Mouse (Mus musculus) erythroid progenitor cell, adult 5-6 weeks (primary cell): ENCODE data around the gene Adgrg3. TPM values are rescaled to one million over a fixed set of nuclear protein-coding genes. Genes with fewer than 3 reads are reported as not detected.

Experiments used
- ATAC-seq: replicated peaks from 2 replicates; pipeline ENCODE4 v1.8.0; 2016; ENCODE audit warnings: moderate number of reproducible peaks, mild to moderate bottlenecking, moderate TSS enrichment, inconsistent platforms; ENCODE audit not compliant: poor library complexity, low FRiP score, severe bottlenecking
- total RNA-seq, 2 experiments: library from RNA; stranded (forward) in 1 of 2; stranded (reverse) in 1 of 2; fragments of 150-400 nt in 1 of 2; fragments of 186-747, 209-891 nt in 1 of 2; gene quantifications; 2 replicates each; pipeline versions ENCODE4 v1.2.3 to v1.2.4; 2015 to 2017; ENCODE audit warnings: low replicate concordance in 2 of 2

Gene Adgrg3
- total RNA-seq, 2 experiments from 2014 or later = 3.5 to 12.2 TPM

DNA sequence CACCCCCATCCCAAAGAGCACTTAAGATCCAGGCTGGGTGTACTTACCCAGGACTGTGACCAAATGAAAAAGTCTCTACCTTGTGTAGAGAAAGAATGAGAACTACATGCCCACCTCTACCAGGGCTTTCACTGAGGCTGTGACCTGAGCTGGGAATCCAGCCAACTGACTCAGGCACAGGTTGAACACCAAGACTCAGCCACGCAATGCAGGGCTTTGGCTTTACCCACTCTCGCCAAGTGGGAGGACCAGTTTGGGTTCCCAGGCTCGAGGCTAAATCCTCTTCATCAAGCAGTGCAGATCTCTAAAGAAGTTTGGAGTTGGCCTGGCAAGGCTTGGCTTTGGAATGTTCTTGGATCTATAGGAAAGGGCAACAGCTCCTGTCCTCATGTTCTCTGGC lies 58.0 kb downstream of the Adgrg3 start:
- ATAC-seq = no peak

DNA sequence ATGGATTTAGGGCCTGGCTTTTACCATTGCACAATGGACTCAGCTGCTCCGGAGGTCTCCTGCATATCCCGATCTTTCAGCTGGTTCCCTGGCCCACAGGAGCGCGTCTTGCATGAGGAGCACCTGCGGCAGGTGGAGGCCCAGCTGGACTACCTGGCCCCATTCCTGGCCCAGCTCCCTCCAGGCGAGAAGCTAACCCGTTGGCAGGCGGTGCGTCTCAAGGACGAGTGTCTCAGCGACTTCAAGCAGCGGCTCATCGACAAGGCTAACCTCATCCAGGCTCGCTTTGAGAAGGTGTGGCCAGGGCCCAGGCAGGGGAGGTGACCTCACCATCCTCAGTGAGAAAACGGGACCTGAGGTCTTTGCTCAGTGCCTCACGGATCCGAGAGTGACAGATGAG lies 58.7 kb downstream of the Adgrg3 start:
- ATAC-seq = no peak

DNA sequence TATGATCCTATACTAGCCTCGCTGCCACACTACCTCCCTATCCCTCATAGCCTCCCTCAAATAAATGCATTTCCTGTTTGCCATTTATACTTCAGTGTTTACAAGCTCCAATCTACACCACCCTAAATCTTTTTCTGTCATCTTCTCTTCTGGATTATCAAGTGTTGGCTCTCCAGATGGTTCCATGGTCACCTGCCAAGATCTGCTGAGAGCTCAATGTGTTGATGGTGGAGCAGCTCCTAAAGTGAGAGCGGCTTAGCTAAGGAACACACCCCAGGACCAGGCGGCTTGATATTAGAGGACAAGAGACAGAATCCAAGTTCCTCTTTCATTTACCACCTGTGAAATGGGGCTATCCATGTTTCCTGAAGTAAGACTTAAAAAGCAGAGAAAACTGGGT lies 60.6 kb downstream of the Adgrg3 start:
- no peak for ATAC-seq

DNA sequence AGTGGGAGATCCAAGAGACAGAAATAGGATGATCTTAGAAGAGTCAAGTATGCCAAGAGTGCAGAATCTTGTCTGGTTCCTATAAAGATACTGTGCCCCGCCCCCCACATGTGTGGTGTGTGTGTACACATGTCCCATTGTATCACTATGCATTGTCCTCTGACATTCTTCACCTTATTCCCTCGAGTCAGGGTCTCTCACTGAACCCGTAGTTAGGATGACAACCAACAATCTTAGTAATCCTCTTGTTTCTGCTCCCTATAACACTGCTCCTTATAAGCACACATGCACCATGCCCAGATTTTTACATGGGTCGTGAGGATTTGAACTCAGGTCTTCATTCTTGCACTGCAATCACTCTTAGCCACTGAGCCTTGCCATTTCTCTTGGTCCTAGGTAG lies 61.8 kb downstream of the Adgrg3 start:
- ATAC-seq = no peak

DNA sequence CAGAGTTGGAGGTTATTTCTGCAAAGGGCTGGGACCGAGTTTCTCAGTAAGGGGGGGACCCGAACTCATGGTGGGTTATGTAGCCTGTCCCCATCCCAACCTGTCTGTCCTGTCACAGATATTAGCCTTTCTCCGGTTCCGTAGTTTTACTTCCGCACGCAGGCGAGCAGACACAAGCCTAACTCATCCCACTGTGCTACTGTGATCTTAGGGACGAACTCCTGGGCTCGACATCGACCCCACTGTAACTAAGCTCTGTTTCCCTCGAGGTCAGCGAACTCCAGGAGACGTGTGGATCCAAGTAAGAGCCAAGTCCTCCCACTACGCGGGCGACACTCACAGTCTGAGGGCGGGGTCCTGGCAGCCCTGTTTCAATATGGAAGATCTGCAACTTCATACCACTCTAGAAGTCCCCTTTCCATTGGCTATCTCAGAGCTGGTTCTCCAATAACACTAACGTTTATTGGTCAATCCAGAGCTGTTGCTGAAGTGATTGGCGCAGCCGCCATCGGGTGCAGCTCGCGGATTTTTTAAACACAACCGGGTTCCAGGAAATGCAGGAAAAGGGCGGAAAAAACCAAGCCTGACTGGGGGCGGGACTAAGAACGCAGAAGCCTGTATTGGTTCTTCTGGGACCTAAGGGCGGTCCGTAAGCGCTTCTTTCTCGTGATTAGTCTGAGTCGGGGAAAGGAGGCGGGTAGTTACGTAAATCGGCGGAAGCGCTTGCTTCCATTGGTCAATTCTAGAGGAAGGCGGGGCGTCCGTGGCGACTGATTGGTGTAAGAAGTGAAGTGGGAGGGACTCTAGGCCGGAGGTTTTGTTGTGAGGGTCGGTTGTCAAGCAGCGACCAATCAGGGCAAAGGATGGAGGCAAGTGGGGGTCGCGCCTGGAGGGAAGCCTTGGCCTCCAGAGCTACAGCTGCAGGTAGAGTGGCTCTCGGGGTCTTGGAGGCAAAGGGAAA lies 63.2 kb downstream of the Adgrg3 start, which contains the start of gene Katnb1:
Gene Katnb1 (plus strand): TSS at position 806 of the 961 bp plus-strand sequence.
- peak; percentile 87 for ATAC-seq

DNA sequence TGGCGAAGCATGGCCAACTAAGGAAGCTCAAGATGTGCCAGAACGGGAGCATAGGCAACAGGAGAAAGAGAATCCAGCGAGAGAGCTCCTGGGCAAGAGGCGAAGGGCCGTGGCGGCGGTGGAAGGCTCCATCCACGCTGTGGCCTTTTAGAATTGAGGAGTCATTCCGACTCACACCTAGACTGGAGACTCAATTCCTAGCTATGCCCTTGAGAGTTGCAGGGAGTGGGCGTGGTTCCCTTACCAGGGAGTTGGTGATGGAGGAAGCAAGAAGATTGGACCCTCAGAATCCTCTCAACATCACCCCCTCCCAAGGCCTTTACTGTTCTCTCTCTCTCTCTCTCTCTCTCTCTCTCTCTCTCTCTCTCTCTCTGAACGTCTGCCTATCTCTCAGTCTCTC lies 64.2 kb downstream of the Adgrg3 start:
- peak; percentile 31 for ATAC-seq

DNA sequence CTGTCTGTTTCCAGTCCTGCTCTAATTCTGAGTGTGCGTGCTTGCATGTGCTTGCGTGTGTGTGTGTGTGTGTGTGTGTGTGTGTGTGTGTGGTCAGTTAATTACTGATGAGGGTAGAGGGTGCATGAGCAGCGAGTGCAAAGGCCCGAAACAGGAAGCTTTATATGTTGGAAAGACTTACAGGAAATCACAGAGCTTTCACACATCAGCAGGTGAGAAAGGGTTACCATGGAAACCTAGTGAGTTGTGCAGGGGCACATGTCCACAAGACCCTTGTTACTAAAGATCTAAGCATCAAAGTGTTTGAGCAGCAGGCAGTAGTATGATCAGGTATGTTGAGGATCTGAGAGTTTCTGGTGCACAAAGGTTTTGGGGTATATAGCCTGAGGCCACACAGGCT lies 66.8 kb downstream of the Adgrg3 start:
- no peak for ATAC-seq

DNA sequence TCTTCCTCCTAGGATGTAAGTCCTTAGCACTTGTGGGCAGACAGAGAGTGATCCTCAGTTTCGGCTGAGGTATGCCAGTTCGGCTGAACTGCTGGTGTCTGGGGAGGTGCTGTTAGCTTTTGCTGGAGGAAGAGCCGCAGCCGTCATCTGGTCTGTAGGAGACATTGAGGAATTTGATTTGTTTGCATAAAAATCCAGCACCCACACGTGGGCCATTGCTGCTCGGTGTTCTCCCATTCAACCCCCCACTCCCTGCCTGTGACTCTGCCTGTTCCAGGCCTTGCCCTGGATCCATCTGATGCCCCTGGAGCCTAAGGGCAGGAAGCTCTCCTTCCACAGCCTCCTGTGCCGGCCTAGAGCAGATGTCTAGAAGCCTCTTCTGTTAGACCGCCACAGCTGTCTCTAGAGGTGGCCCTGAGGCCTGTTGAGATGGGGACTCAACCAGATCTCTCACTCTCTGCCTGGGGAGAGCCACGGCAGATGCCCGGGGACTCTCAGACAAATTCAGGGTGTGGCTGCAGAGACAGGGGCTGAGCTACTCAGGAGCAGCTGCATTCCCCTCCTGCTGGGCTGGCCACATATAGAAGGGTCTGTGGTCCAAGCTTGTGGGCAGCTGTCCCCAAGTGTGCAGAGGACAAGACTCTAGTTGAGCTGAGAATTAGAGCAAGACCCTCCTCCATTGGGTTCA lies 67.4 kb downstream of the Adgrg3 start:
- no peak for ATAC-seq

DNA sequence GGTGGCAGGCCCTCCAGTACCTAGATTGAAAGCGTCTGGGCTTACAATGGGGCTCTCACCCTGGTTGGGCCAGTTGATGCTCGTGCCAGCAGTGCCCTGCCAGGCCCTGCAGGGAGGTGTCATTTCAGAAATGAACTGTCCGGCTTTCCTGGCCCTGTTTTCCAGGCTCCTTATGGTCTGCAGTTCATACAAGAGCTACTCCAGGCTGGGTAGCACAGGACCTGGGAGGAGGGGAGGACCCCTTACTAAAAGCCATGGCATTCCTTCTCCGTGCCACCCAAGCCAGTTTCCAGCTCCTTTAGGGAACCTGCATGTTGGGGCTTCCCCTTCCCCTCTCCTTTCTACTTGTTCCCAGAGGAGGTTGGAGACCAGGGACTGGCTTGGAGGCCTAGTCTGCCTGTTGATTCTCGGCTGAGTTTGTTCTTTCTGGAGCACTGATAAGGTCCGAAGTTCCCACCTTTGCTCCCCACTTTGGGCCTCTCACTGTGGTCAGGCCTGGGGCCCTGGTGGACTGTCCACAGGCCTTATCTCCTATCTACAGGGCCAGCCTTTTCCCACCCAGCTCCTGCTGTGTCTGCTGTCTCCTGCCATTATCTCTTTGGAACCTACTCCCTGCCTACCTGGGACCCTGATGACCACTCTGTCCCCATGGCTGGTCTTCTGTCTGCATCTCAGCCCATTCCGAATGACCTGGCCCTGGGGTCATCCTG lies 68.1 kb downstream of the Adgrg3 start:
- ATAC-seq = no peak

DNA sequence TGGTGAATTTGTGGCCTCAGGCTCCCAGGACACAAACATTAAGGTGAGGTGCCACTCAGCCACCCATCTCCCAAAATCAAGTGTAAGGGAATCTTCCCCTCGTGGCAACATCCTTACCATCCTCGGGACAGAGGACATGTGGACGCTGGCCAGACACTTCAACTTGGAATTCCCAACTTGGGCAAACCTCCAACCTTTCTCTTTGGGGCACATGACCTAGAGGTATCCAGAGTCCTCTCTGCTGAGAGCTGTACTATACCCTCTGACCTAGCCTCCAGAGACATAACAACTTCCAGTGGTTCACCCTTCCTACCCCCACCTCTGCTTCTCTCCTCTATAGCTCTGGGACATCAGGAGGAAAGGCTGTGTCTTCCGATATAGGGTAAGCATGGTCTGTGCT lies 76.1 kb downstream of the Adgrg3 start:
- no peak for ATAC-seq

Other genes with a start within 250 kb of the Adgrg3 start
- 7.5 TPM in 1 of 2 replicates, not detected in the other for gene Cx3cl1, start 245.7 kb upstream of the Adgrg3 start, total RNA-seq (2015; ENCODE audit: low replicate concordance)
- gene Cx3cl1, start 245.7 kb upstream of the Adgrg3 start, total RNA-seq (2017; ENCODE audit: low replicate concordance) = 0.13 and 0.38 TPM in 2 replicates
- gene Ccl17, start 207.2 kb upstream of the Adgrg3 start, total RNA-seq (2015; ENCODE audit: low replicate concordance) = not detected in 2 replicates
- not detected in 2 replicates for gene Ccl17, start 207.2 kb upstream of the Adgrg3 start, total RNA-seq (2017; ENCODE audit: low replicate concordance)
- gene Coq9, start 179.4 kb upstream of the Adgrg3 start, total RNA-seq (2015; ENCODE audit: low replicate concordance) = 27.8 and 34.8 TPM in 2 replicates
- gene Coq9, start 179.4 kb upstream of the Adgrg3 start, total RNA-seq (2017; ENCODE audit: low replicate concordance) = 42.1 and 47.1 TPM in 2 replicates
- gene Ciapin1, start 179.3 kb upstream of the Adgrg3 start, total RNA-seq (2015; ENCODE audit: low replicate concordance) = 27.4 and 66.7 TPM in 2 replicates
- gene Ciapin1, start 179.3 kb upstream of the Adgrg3 start, total RNA-seq (2017; ENCODE audit: low replicate concordance) = 36.8 and 46.6 TPM in 2 replicates
- gene Polr2c, start 160.2 kb upstream of the Adgrg3 start, total RNA-seq (2015; ENCODE audit: low replicate concordance) = 34.0 and 42.2 TPM in 2 replicates
- gene Polr2c, start 160.2 kb upstream of the Adgrg3 start, total RNA-seq (2017; ENCODE audit: low replicate concordance) = 17.5 and 40.3 TPM in 2 replicates
- 12.2 and 13.0 TPM in 2 replicates for gene Dok4, start 141.4 kb upstream of the Adgrg3 start, total RNA-seq (2015; ENCODE audit: low replicate concordance)
- 11.0 and 12.8 TPM in 2 replicates for gene Dok4, start 141.4 kb upstream of the Adgrg3 start, total RNA-seq (2017; ENCODE audit: low replicate concordance)
- gene Ccdc102a, start 99.6 kb upstream of the Adgrg3 start, total RNA-seq (2015; ENCODE audit: low replicate concordance) = not detected in 2 replicates
- 0.15 and 0.51 TPM in 2 replicates for gene Ccdc102a, start 99.6 kb upstream of the Adgrg3 start, total RNA-seq (2017; ENCODE audit: low replicate concordance)
- gene Adgrg5, start 94.0 kb upstream of the Adgrg3 start, total RNA-seq (2015; ENCODE audit: low replicate concordance) = not detected in 2 replicates
- 0.39 TPM in 1 of 2 replicates, not detected in the other for gene Adgrg5, start 94.0 kb upstream of the Adgrg3 start, total RNA-seq (2017; ENCODE audit: low replicate concordance)
- gene Adgrg1, start 42.9 kb upstream of the Adgrg3 start, total RNA-seq (2015; ENCODE audit: low replicate concordance) = 29.3 and 55.9 TPM in 2 replicates
- gene Adgrg1, start 42.9 kb upstream of the Adgrg3 start, total RNA-seq (2017; ENCODE audit: low replicate concordance) = 12.4 and 14.4 TPM in 2 replicates
- not detected in 2 replicates for gene Drc7, start 37.4 kb downstream of the Adgrg3 start, total RNA-seq (2015; ENCODE audit: low replicate concordance)
- 2.4 and 7.9 TPM in 2 replicates for gene Drc7, start 37.4 kb downstream of the Adgrg3 start, total RNA-seq (2017; ENCODE audit: low replicate concordance)
- gene Katnb1, start 63.5 kb downstream of the Adgrg3 start, total RNA-seq (2015; ENCODE audit: low replicate concordance) = 8.8 and 10.8 TPM in 2 replicates
- 13.9 and 23.1 TPM in 2 replicates for gene Katnb1, start 63.5 kb downstream of the Adgrg3 start, total RNA-seq (2017; ENCODE audit: low replicate concordance)
- gene Kifc3, start 185.1 kb downstream of the Adgrg3 start, total RNA-seq (2015; ENCODE audit: low replicate concordance) = not detected in 2 replicates
- gene Kifc3, start 185.1 kb downstream of the Adgrg3 start, total RNA-seq (2017; ENCODE audit: low replicate concordance) = 0.51 and 0.76 TPM in 2 replicates